Mouse (Mus musculus) left cerebral cortex, postnatal 10 days (tissue): ENCODE results near the gene Dmpk. TPM values are rescaled to one million over a fixed set of nuclear protein-coding genes. Genes with fewer than 3 reads are reported as not detected.
A peak's percentile ranks its signal among the peaks of the same experiment; 100 is the strongest.

Source experiments
- DNase-seq, 2 experiments: peaks; one replicate each; pipeline ENCODE4 v3.0.0; 2021 to 2022; ENCODE audit warnings: low spot score in 2 of 2, mixed read lengths in 1 of 2; ENCODE audit errors: extremely low spot score in 1 of 2
- intact Hi-C: fragments of 180-260 bp; cut with DNase I; formaldehyde crosslinking; loops from one replicate; pipeline ENCODE4 v1.15.1; 2025
- total RNA-seq, 2 experiments: library from RNA; stranded (reverse); gene quantifications; 2 replicates each; pipeline ENCODE4 v1.2.3; 2021

Gene Dmpk
- total RNA-seq, 2 experiments from 2014 or later: 30.2 to 31.5 TPM

- DNase-seq: peak; percentile 77 to 97
- intact Hi-C loops: no loop called here
Measured at GRCm38 (mm10) chr7:19093537-19094385, 10.1 kb downstream of the Dmpk start.

- DNase-seq: peak in 1 of 2 experiments; percentile 76
- intact Hi-C loops: no loop called here
Measured at GRCm38 (mm10) chr7:19094471-19094825, 10.8 kb downstream of the Dmpk start, which contains the start of gene Six5. Gene Six5, plus strand, starts transcription at chr7:19094594.

- peak in 1 of 2 experiments; percentile 72 for DNase-seq
- intact Hi-C loops: no loop called here
Measured at GRCm38 (mm10) chr7:19094826-19095750, 11.4 kb downstream of the Dmpk start.

GRCm38 (mm10) chr7:19095751-19096110 lies 12.1 kb downstream of the Dmpk start:
- peak in 1 of 2 experiments; percentile 82 for DNase-seq
- intact Hi-C loops: no loop called here

- intact Hi-C loops: no loop called here
- no peak for DNase-seq
Measured at GRCm38 (mm10) chr7:19096421-19096976, 12.8 kb downstream of the Dmpk start.

GRCm38 (mm10) chr7:19097217-19097616 lies 13.6 kb downstream of the Dmpk start:
- intact Hi-C loops: no loop called here
- no peak for DNase-seq

- intact Hi-C loops: no loop called here
- DNase-seq: no peak
Measured at GRCm38 (mm10) chr7:19097863-19098262, 14.2 kb downstream of the Dmpk start.

GRCm38 (mm10) chr7:19098811-19099210 lies 15.2 kb downstream of the Dmpk start:
- intact Hi-C loops: no loop called here
- DNase-seq: no peak

GRCm38 (mm10) chr7:19100290-19100689 lies 16.6 kb downstream of the Dmpk start:
- DNase-seq: no peak

GRCm38 (mm10) chr7:19103741-19104140 lies 20.1 kb downstream of the Dmpk start:
- intact Hi-C loops: no loop called here
- DNase-seq: no peak

More at GRCm38 (mm10) chr7:19100290-19100689, 16.6 kb downstream of the Dmpk start:
- intact Hi-C loops: no loop called here

- intact Hi-C loops: no loop called here
Measured at GRCm38 (mm10) chr7:19104486-19104885, 20.8 kb downstream of the Dmpk start.

GRCm38 (mm10) chr7:19107436-19107835 lies 23.8 kb downstream of the Dmpk start:
- DNase-seq: no peak
- intact Hi-C loops: loop anchor here (5.0 kb wide), 1 partner anchor 40 kb away; no protein-coding TSS in a partner anchor

More at GRCm38 (mm10) chr7:19104486-19104885, 20.8 kb downstream of the Dmpk start:
- no peak for DNase-seq

GRCm38 (mm10) chr7:19109565-19109964 lies 25.9 kb downstream of the Dmpk start:
- intact Hi-C loops: loop anchor here (5.0 kb wide), 1 partner anchor 42 kb away; no protein-coding TSS in a partner anchor

GRCm38 (mm10) chr7:19118028-19118771 lies 34.6 kb downstream of the Dmpk start, which contains the start of gene Gm4969:
Gene Gm4969, minus strand, starts transcription at chr7:19118368.
- DNase-seq: peak; percentile 67 to 89
- intact Hi-C loops: no loop called here

More at GRCm38 (mm10) chr7:19109565-19109964, 25.9 kb downstream of the Dmpk start:
- DNase-seq: no peak

- intact Hi-C loops: no loop called here
- no peak for DNase-seq
Measured at GRCm38 (mm10) chr7:19119083-19119482, 35.4 kb downstream of the Dmpk start.

- intact Hi-C loops: no loop called here
- peak; percentile 94 to 96 for DNase-seq
Measured at GRCm38 (mm10) chr7:19119631-19120429, 36.2 kb downstream of the Dmpk start, which contains the start of gene Fbxo46. Gene Fbxo46, plus strand, starts transcription at chr7:19119859.

GRCm38 (mm10) chr7:19121686-19122085 lies 38.0 kb downstream of the Dmpk start:
- no peak for DNase-seq
- intact Hi-C loops: no loop called here
